Mouse (Mus musculus) midbrain, embryonic 14.5 days (tissue): ENCODE results near the gene Pnck. TPM values are rescaled to one million over a fixed set of nuclear protein-coding genes. Genes with fewer than 3 reads are reported as not detected.

Source experiments
- ATAC-seq: fragments of 200-750 bp; cut with Nextera tagmentation; 2 replicates; pipeline ENCODE4 v1.8.0; 2017; ENCODE audit warnings: moderate number of reproducible peaks, moderate library complexity; ENCODE audit not compliant: low FRiP score, low TSS enrichment
- DNase-seq: peaks from one replicate; pipeline ENCODE4 v3.0.0-alpha.2; 2015
- H3K27ac ChIP-seq: fragments of 300-500 bp; sonication (generic); replicated peaks from 2 replicates; pipeline ENCODE4 v1.5.1; 2014; ENCODE audit warnings: mild to moderate bottlenecking, low read depth, low read length, moderate library complexity
- H3K27me3 ChIP-seq: fragments of 300-500 bp; sonication (generic); 2 replicates; pipeline ENCODE4 v1.6.1; 2014; ENCODE audit warnings: low read length, control low read depth, mixed read lengths; ENCODE audit not compliant: control insufficient read depth, insufficient read depth
- H3K36me3 ChIP-seq: fragments of 300-500 bp; sonication (generic); 2 replicates; pipeline ENCODE4 v1.6.1; 2014; ENCODE audit warnings: low read length, control low read depth; ENCODE audit not compliant: control insufficient read depth, insufficient read depth
- H3K4me1 ChIP-seq: fragments of 300-500 bp; sonication (generic); 2 replicates; pipeline ENCODE4 v1.6.1; 2014; ENCODE audit warnings: mild to moderate bottlenecking, antibody characterized with exemption, low read length, control low read depth; ENCODE audit not compliant: control insufficient read depth, insufficient read depth
- H3K4me2 ChIP-seq: fragments of 300-500 bp; sonication (generic); 2 replicates; pipeline ENCODE4 v1.6.1; 2014; ENCODE audit warnings: mild to moderate bottlenecking, low read length, moderate library complexity
- H3K4me3 ChIP-seq: fragments of 300-500 bp; sonication (generic); replicated peaks from 2 replicates; pipeline ENCODE4 v1.5.1; 2014; ENCODE audit warnings: low read depth, low read length
- H3K9ac ChIP-seq: fragments of 300-500 bp; sonication (generic); replicated peaks from 2 replicates; pipeline ENCODE4 v1.6.1; 2014; ENCODE audit warnings: mild to moderate bottlenecking, low read length, moderate library complexity
- H3K9me3 ChIP-seq: fragments of 300-500 bp; sonication (generic); 2 replicates; pipeline ENCODE4 v1.6.1; 2016; ENCODE audit warnings: low read length, control low read depth, mixed read lengths; ENCODE audit not compliant: control insufficient read depth
- WGBS: fragments of 180-500 bp; shearing (Covaris S2); extraction: QIAGEN DNeasy Blood & Tissue Kit; methylation state at CpG from one replicate; pipeline ENCODE4 v1.1.7; 2014; 5-methylcytosine and 5-hydroxymethylcytosine counted together
- polyA plus RNA-seq: library from polyadenylated mRNA; unstranded; fragments of >200 nt; fragmentation: Nextera tagmentation; extraction: Ambion mirVana; gene quantifications from 2 replicates; pipeline ENCODE4 v1.2.1, GENCODE M21; 2014

Gene Pnck
- polyA plus RNA-seq, 1 experiment from 2014 or later, result 138 TPM

DNA sequence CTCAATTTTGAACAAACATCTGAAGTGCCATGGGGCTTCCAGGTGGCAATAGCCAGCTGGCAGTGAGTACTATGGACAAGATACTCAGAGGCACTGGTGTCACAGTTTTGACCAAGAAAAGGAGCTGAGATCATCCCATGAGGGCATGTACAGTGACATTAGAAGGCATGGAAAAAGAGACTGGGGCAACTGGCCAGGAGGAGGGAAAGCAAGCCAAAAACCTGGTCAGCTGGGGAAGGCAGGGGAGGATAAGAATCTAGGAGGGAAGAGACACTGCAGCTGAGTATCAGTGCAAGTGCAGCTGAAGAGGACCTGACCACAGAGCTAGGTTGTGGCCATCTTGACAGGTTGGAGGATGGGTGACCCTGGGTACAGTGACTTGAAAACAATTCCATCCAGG is 32.9 kb downstream of the Pnck start:
- Histone ChIP-seq H3K9me3 (no peaks in the 10 kb centered on the region), H3K4me3 (no peak overlapping the region), H3K36me3 (no peaks in the 10 kb centered on the region), H3K27me3 (no peaks in the 10 kb centered on the region), H3K9ac (no peak overlapping the region), H3K4me2 (no peak overlapping the region), H3K4me1 (no peaks in the 10 kb centered on the region), H3K27ac (no peak overlapping the region)
- DNase-seq (no peak), ATAC-seq (no peak)

GRCm38 (mm10) chrX:73619890-73620289 is 40.0 kb downstream of the Pnck start:
- no peak overlapping the region for H3K4me3 ChIP-seq
- WGBS, result 96% methylated on average over 2 of the region's 2 CpGs
- H3K4me2 ChIP-seq, result no peak overlapping the region
- no peak overlapping the region for H3K9ac ChIP-seq
- DNase-seq, result no peak
- no peaks in the 10 kb centered on the region for H3K27me3 ChIP-seq
- no peak for ATAC-seq
- no peak overlapping the region for H3K27ac ChIP-seq
- H3K4me1 ChIP-seq, result no peaks in the 10 kb centered on the region
- no peaks in the 10 kb centered on the region for H3K36me3 ChIP-seq
- no peaks in the 10 kb centered on the region for H3K9me3 ChIP-seq

- Histone ChIP-seq H3K27me3 (no peaks in the 10 kb centered on the region), H3K36me3 (no peaks in the 10 kb centered on the region), H3K4me1 (no peaks in the 10 kb centered on the region), H3K27ac (no peak overlapping the region), H3K9me3 (no peaks in the 10 kb centered on the region), H3K9ac (no peak overlapping the region), H3K4me2 (no peak overlapping the region), H3K4me3 (no peak overlapping the region)
- ATAC-seq (no peak), DNase-seq (no peak)
These were observed 40.5 kb downstream of the Pnck start for GRCm38 (mm10) chrX:73619401-73619800.

DNA sequence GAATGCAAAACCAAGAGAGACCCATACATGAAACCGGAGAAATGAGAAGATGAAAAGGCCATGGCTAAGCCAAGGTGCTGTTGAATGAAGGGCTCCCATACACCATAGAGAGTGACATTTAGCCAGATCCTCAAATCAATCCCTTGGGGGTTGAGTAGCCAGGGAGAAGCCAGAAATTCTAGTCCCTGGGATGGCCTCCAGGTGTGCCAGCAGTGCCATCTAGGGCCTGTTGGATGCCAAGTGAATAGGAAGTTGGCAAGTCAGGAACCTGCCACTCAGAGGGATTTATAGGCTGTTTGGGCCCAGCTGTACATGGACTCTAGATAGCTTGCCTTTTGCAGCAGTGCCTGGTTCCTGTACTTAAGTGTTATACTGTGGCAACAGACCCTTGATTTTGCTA is 44.0 kb downstream of the Pnck start:
- Histone ChIP-seq H3K9me3 (no peaks in the 10 kb centered on the region), H3K4me3 (no peak overlapping the region), H3K4me1 (no peaks in the 10 kb centered on the region), H3K36me3 (no peaks in the 10 kb centered on the region), H3K27me3 (no peaks in the 10 kb centered on the region), H3K4me2 (no peak overlapping the region), H3K27ac (no peak overlapping the region), H3K9ac (no peak overlapping the region)
- DNase-seq, result no peak
- ATAC-seq, result no peak
- 92% methylated on average over 1 of the region's 1 CpGs for WGBS

DNA sequence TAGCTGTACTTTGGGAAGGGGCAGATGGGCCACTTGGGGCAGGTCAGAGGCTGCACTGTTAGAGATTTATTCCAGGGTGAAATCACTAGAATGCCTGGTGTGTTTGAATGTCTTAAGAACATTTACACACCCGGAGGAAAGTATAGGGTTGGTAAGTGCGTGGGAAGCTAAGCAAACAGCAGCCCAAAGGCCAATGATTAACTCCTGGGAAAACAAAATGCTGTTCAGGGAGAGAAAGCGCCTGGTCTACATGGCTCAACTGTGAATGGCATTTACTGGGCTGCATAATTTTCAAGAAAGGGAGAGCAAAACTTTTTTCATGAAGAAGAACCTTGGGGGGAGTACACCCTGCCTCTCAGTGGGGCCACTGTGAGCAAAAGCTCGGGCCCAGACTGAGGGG is 46.3 kb downstream of the Pnck start:
- Histone ChIP-seq H3K27me3 (no peaks in the 10 kb centered on the region), H3K4me2 (no peak overlapping the region), H3K9me3 (no peaks in the 10 kb centered on the region), H3K4me1 (no peaks in the 10 kb centered on the region), H3K36me3 (no peaks in the 10 kb centered on the region), H3K9ac (no peak overlapping the region), H3K4me3 (no peak overlapping the region), H3K27ac (no peak overlapping the region)
- no peak for ATAC-seq
- no peak for DNase-seq
- WGBS, result 72% methylated on average over 4 of the region's 4 CpGs

Other genes starting within 250 kb of the Pnck start
- gene Zfp92, start 249.0 kb downstream of the Pnck start, polyA plus RNA-seq, result 0.65 and 0.87 TPM in 2 replicates
- gene Trex2, start 224.8 kb downstream of the Pnck start, polyA plus RNA-seq, result not detected in 2 replicates
- 67.1 and 69.1 TPM in 2 replicates for gene Haus7, start 201.1 kb downstream of the Pnck start, polyA plus RNA-seq
- gene Bgn, start 176.5 kb downstream of the Pnck start, polyA plus RNA-seq, result 9.2 and 30.6 TPM in 2 replicates
- gene Atp2b3, start 157.0 kb downstream of the Pnck start, polyA plus RNA-seq, result 4.9 and 5.0 TPM in 2 replicates
- 0.22 and 0.31 TPM in 2 replicates for gene Dusp9, start 20.7 kb downstream of the Pnck start, polyA plus RNA-seq
- 8.9 and 9.5 TPM in 2 replicates for gene Slc6a8, start 13.0 kb upstream of the Pnck start, polyA plus RNA-seq
- 106 and 116 TPM in 2 replicates for gene Bcap31, start 56.1 kb upstream of the Pnck start, polyA plus RNA-seq
- 7.1 and 8.7 TPM in 2 replicates for gene Abcd1, start 56.5 kb upstream of the Pnck start, polyA plus RNA-seq
- gene Plxnb3, start 97.0 kb upstream of the Pnck start, polyA plus RNA-seq, result 0.12 and 0.19 TPM in 2 replicates
- 1.5 and 2.5 TPM in 2 replicates for gene Srpk3, start 114.3 kb upstream of the Pnck start, polyA plus RNA-seq
- gene Idh3g, start 126.8 kb upstream of the Pnck start, polyA plus RNA-seq, result 248 and 252 TPM in 2 replicates
- gene Ssr4, start 126.9 kb upstream of the Pnck start, polyA plus RNA-seq, result 152 and 162 TPM in 2 replicates
- 5.9 and 20.8 TPM in 2 replicates for gene Pdzd4, start 164.9 kb upstream of the Pnck start, polyA plus RNA-seq
- not detected in 2 replicates for gene Avpr2, start 232.0 kb upstream of the Pnck start, polyA plus RNA-seq
- 84.0 and 103 TPM in 2 replicates for gene L1cam, start 236.0 kb upstream of the Pnck start, polyA plus RNA-seq